Mouse (Mus musculus) lung, embryonic 15.5 days (tissue): ENCODE measurements around the gene Tmem50b. TPM values are rescaled to one million over a fixed set of nuclear protein-coding genes. Genes with fewer than 3 reads are reported as not detected.
A peak's percentile ranks its signal among the peaks of the same experiment; 100 is the strongest.

ENCODE experiments used
- ATAC-seq: fragments of 200-750 bp; cut with Nextera tagmentation; 2 replicates; pipeline ENCODE4 v1.8.0; 2017; ENCODE audit warnings: moderate number of reproducible peaks, borderline replicate concordance; ENCODE audit not compliant: low FRiP score, low TSS enrichment; ENCODE audit errors: extremely low read depth
- H3K27ac ChIP-seq: fragments of 300-500 bp; sonication (generic); 2 replicates; pipeline ENCODE4 v1.5.1; 2015; ENCODE audit warnings: moderate library complexity, mild to moderate bottlenecking, inconsistent platforms
- H3K27me3 ChIP-seq: fragments of 300-500 bp; sonication (generic); 2 replicates; pipeline ENCODE4 v1.6.1; 2015; ENCODE audit warnings: inconsistent platforms
- H3K36me3 ChIP-seq: fragments of 300-500 bp; sonication (generic); 2 replicates; pipeline ENCODE4 v1.6.1; 2015; ENCODE audit warnings: inconsistent platforms
- H3K4me1 ChIP-seq: fragments of 300-500 bp; sonication (generic); 2 replicates; pipeline ENCODE4 v1.6.1; 2015; ENCODE audit warnings: inconsistent platforms
- H3K4me2 ChIP-seq: fragments of 300-500 bp; sonication (generic); 2 replicates; pipeline ENCODE4 v1.6.1; 2015; ENCODE audit warnings: inconsistent platforms, mild to moderate bottlenecking, moderate library complexity
- H3K4me3 ChIP-seq: fragments of 300-500 bp; sonication (generic); 2 replicates; pipeline ENCODE4 v1.5.1; 2015; ENCODE audit warnings: mild to moderate bottlenecking, inconsistent platforms
- H3K9ac ChIP-seq: fragments of 300-500 bp; sonication (generic); 2 replicates; pipeline ENCODE4 v1.6.1; 2015; ENCODE audit warnings: inconsistent platforms
- H3K9me3 ChIP-seq: fragments of 300-500 bp; sonication (generic); 2 replicates; pipeline ENCODE4 v1.6.1; 2016; ENCODE audit warnings: inconsistent platforms
- whole genome bisulfite sequencing: fragments of 180-500 bp; shearing (Covaris S2); methylation state at CpG from one replicate; pipeline ENCODE4 v1.1.7; 2015; 5-methylcytosine and 5-hydroxymethylcytosine counted together
- polyA plus RNA-seq: library from polyadenylated mRNA; unstranded; fragments of >200 nt; fragmentation: Nextera tagmentation; extraction: Ambion mirVana; gene quantifications from 2 replicates; pipeline ENCODE4 v1.2.1, GENCODE M21; 2015

The Tmem50b gene
- polyA plus RNA-seq, 1 experiment from 2014 or later = 45.3 TPM

DNA sequence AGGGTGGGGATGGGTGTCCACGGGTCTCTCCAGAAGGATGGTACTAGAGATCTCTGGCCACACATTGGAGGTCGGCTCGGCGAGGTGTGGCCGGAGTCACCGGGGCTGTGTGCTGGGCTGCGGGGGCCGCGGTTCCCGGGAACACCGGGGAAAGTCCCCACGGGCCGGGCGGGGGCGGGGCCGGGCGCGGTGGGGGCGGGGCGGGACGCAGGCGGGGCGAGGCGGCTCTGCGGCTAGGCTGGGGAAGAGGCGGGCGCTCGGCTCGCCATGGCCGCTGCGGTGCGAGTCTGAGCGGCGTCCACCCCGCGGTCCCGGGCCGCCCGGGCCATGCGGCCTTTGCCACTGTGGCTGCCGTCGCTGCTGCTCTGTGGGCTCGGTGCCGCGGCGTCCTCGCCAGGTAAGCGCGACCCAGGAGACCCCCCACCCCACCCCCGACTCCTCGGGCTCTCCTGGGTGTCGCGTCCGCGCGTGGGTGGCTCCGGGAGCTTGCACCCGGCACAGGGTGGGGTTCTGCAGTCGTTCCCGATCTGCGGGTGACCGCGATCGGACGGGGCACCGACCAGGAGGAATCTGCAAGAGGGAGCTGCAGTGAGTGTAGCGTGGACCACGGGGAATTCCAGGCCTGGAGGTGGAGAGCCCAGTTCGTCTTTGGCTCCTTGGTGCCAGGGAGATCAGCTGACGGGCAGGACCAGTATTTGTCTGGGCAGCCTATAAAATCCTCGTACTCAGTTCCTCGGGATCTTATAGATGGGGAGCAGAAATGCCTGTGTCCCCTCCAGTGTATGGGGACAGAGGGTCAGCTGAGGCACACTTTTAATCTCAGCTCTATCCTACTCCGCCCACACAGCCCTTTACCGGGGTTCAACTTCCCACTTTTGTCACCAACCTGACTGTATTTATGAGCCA, 50.5 kb downstream of the Tmem50b start, which contains the start of gene Ifngr2:
Gene Ifngr2, plus strand, starts transcription at position 237 of the 906 bp plus-strand sequence.
- WGBS = under 1% methylated on average over 61 of the region's 74 CpGs
- Histone ChIP-seq H3K9me3 (no peaks in the 10 kb centered on the region), H3K9ac (peak within 1 kb of the TSS; percentile 84), H3K27me3 (no peaks in the 10 kb centered on the region), H3K4me3 (peak within 1 kb of the TSS; percentile 76), H3K4me2 (peak within 1 kb of the TSS; percentile 60), H3K36me3 (no peaks in the 10 kb centered on the region), H3K27ac (peak within 1 kb of the TSS; percentile 64), H3K4me1 (peaks cover 40% of the 10 kb centered on the region)
- peak; percentile 92 for ATAC-seq

- no peaks in the 10 kb centered on the region for H3K27me3 ChIP-seq
- H3K9ac ChIP-seq = peak overlapping the region; percentile 84
- peaks cover 42% of the 10 kb centered on the region for H3K4me1 ChIP-seq
- H3K9me3 ChIP-seq = no peaks in the 10 kb centered on the region
- peak overlapping the region; percentile 60 for H3K4me2 ChIP-seq
- H3K36me3 ChIP-seq = no peaks in the 10 kb centered on the region
- H3K4me3 ChIP-seq = peak overlapping the region; percentile 76
- peak overlapping the region; percentile 64 for H3K27ac ChIP-seq
- peak; percentile 65 for ATAC-seq
- 15% methylated on average over 14 of the region's 14 CpGs for WGBS
These were observed 51.2 kb downstream of the Tmem50b start for GRCm38 (mm10) chr16:91546391-91546835.

GRCm38 (mm10) chr16:91545597-91546281, 51.9 kb downstream of the Tmem50b start:
- 54% methylated on average over 10 of the region's 10 CpGs for WGBS
- no peaks in the 10 kb centered on the region for H3K9me3 ChIP-seq
- ATAC-seq = no peak
- H3K36me3 ChIP-seq = no peaks in the 10 kb centered on the region
- no peak overlapping the region for H3K4me2 ChIP-seq
- H3K27ac ChIP-seq = peak overlapping the region; percentile 64
- no peaks in the 10 kb centered on the region for H3K27me3 ChIP-seq
- peaks cover 42% of the 10 kb centered on the region for H3K4me1 ChIP-seq
- no peak overlapping the region; the same call in 1 of the 2 replicates for H3K4me3 ChIP-seq
- H3K9ac ChIP-seq = no peak overlapping the region

DNA sequence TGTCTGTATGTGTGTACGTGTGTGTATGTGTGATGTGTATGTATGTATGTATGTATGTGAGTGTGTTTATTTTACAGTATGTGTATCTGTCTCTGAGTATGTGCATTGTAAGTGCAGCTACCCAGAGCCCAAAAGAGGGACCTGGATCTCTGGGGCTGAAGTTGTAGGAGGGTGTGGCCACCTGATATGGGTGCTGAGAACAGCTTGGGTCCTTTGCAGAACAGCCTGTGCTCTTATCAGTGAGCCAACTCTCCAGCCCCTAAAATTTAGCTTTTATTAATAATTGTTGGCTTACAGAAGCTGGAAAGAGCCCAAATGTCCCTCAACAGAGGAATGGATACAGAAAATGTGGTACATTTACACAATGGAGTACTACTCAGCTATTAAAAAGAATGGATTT, 54.0 kb downstream of the Tmem50b start:
- Histone ChIP-seq H3K36me3 (no peaks in the 10 kb centered on the region), H3K9ac (no peak overlapping the region), H3K27ac (no peak overlapping the region), H3K9me3 (no peaks in the 10 kb centered on the region), H3K4me3 (no peak overlapping the region), H3K27me3 (no peaks in the 10 kb centered on the region), H3K4me2 (no peak overlapping the region), H3K4me1 (peaks cover 31% of the 10 kb centered on the region)
- WGBS = 91% methylated on average over 1 of the region's 1 CpGs
- ATAC-seq = no peak

GRCm38 (mm10) chr16:91541573-91542081, 56.0 kb downstream of the Tmem50b start:
- Histone ChIP-seq H3K4me1 (peaks cover 25% of the 10 kb centered on the region), H3K27ac (no peak overlapping the region), H3K9ac (no peak overlapping the region), H3K36me3 (no peaks in the 10 kb centered on the region), H3K27me3 (no peaks in the 10 kb centered on the region), H3K4me2 (no peak overlapping the region), H3K4me3 (no peak overlapping the region), H3K9me3 (no peaks in the 10 kb centered on the region)
- 31% methylated on average over 10 of the region's 10 CpGs for WGBS
- no peak for ATAC-seq

DNA sequence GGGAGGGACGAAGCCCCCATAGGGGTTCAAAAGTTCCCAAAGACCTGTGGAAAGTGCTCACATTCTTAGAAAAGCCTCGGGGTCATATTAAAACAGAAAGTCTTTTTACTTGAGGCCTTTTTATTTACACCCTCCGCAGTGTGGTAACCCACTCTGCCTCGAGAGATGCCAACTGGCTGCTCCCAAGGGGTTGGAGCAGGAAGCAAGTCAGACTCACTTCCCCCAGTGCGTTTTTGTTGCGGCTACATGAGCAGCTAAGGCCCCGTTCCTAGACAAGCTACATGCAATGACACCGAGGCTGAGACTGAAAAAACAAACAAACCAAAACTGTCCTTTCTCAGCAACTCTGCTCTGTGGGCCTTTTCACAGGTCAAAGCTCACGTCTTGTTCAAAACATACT, 59.1 kb downstream of the Tmem50b start:
- Histone ChIP-seq H3K9ac (no peak overlapping the region), H3K27me3 (no peaks in the 10 kb centered on the region), H3K4me3 (no peak overlapping the region), H3K9me3 (no peaks in the 10 kb centered on the region), H3K36me3 (no peaks in the 10 kb centered on the region), H3K4me2 (no peak overlapping the region), H3K27ac (0 out of 2 replicates have a peak overlapping the region, but pooled peaks have one; percentile 13), H3K4me1 (peaks cover 11% of the 10 kb centered on the region)
- ATAC-seq = no peak
- WGBS = 39% methylated on average over 9 of the region's 9 CpGs

DNA sequence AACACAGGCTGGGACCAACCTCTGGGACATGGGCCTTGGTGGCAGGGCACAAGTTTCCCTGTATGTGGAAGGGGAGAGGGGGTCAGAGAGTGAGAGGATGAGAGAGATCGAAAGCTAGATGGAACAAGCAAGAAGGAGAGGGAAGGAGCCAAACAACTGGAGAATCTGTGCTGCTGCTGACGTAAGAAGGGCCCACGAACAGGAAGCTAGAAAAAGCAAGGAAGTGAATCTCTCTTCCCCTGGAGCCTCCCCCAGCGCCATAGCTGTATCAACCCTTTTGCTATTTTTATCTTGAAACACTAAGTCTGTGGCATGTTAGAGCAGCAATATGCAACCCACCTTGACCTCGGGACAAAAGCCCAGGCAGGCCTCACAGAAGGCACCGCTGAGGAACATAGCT, 59.5 kb downstream of the Tmem50b start:
- no peaks in the 10 kb centered on the region for H3K36me3 ChIP-seq
- H3K4me2 ChIP-seq = no peak overlapping the region
- no peaks in the 10 kb centered on the region for H3K9me3 ChIP-seq
- 54% methylated on average over 6 of the region's 6 CpGs for WGBS
- no peak overlapping the region for H3K4me3 ChIP-seq
- H3K9ac ChIP-seq = no peak overlapping the region
- 0 out of 2 replicates have a peak overlapping the region, but pooled peaks have one; percentile 13 for H3K27ac ChIP-seq
- no peaks in the 10 kb centered on the region for H3K27me3 ChIP-seq
- no peak for ATAC-seq
- H3K4me1 ChIP-seq = peaks cover 11% of the 10 kb centered on the region

DNA sequence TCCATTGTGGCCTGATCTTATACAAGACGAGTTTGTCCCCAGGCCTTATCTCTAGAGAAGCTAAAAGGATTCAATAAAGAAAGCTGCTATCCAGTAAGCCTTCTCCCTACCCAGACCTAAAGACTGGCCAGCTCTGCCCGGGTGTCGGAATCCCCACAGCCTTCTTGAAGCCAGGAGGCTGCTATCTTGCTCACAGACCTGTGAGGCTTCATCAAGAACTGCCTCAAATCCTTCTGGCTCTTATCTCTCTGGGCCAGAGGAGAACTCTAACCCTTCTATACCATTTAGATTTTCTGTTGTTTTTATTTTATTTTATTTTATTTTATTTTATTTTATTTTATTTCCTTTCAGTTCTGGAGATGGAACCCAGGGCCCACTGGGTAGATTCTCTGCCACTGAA, 60.5 kb downstream of the Tmem50b start:
- no peak for ATAC-seq
- no peak overlapping the region for H3K27ac ChIP-seq
- H3K9ac ChIP-seq = no peak overlapping the region
- H3K4me2 ChIP-seq = no peak overlapping the region
- no peak overlapping the region for H3K4me3 ChIP-seq
- no peaks in the 10 kb centered on the region for H3K9me3 ChIP-seq
- H3K36me3 ChIP-seq = no peaks in the 10 kb centered on the region
- peaks cover 11% of the 10 kb centered on the region for H3K4me1 ChIP-seq
- H3K27me3 ChIP-seq = no peaks in the 10 kb centered on the region
- WGBS = 83% methylated on average over 3 of the region's 3 CpGs

GRCm38 (mm10) chr16:91536372-91536771, 61.2 kb downstream of the Tmem50b start:
- 80% methylated on average over 6 of the region's 6 CpGs for WGBS
- Histone ChIP-seq H3K9me3 (no peaks in the 10 kb centered on the region), H3K9ac (no peak overlapping the region), H3K4me2 (no peak overlapping the region), H3K4me1 (peaks cover 6% of the 10 kb centered on the region), H3K4me3 (no peak overlapping the region), H3K27ac (no peak overlapping the region), H3K36me3 (no peaks in the 10 kb centered on the region), H3K27me3 (no peaks in the 10 kb centered on the region)
- no peak for ATAC-seq

GRCm38 (mm10) chr16:91534888-91535287, 62.7 kb downstream of the Tmem50b start:
- no peak overlapping the region for H3K9ac ChIP-seq
- no peaks in the 10 kb centered on the region for H3K27me3 ChIP-seq
- H3K4me2 ChIP-seq = no peak overlapping the region
- no peaks in the 10 kb centered on the region for H3K36me3 ChIP-seq
- 75% methylated on average over 6 of the region's 6 CpGs for WGBS
- H3K27ac ChIP-seq = no peak overlapping the region
- no peaks in the 10 kb centered on the region for H3K9me3 ChIP-seq
- peak; percentile 40; the same call in 1 of the 2 replicates for ATAC-seq
- peaks cover 9% of the 10 kb centered on the region for H3K4me1 ChIP-seq
- H3K4me3 ChIP-seq = no peak overlapping the region

GRCm38 (mm10) chr16:91534477-91534876, 63.1 kb downstream of the Tmem50b start:
- Histone ChIP-seq H3K9ac (no peak overlapping the region), H3K9me3 (no peaks in the 10 kb centered on the region), H3K4me3 (no peak overlapping the region), H3K4me2 (no peak overlapping the region), H3K27ac (no peak overlapping the region), H3K27me3 (no peaks in the 10 kb centered on the region), H3K4me1 (peaks cover 9% of the 10 kb centered on the region), H3K36me3 (no peaks in the 10 kb centered on the region)
- ATAC-seq = peak; percentile 69; the same call in 1 of the 2 replicates
- 50% methylated on average over 13 of the region's 13 CpGs for WGBS
